Mouse (Mus musculus) CH12.LX (cell line): ENCODE results near the gene Gm38100.

ENCODE experiments used
- CTCF ChIP-seq, 2 experiments: IDR thresholded peaks in 1 of 2; conservative IDR thresholded peaks in 1 of 2; 2 replicates each; pipeline ENCODE4 v1.5.1; 2011 to 2012; ENCODE audit warnings: low read depth in 2 of 2, low read length in 2 of 2, improper control_type of control experiment in 1 of 2, inconsistent platforms in 1 of 2, mild to moderate bottlenecking in 1 of 2, moderate library complexity in 1 of 2
- ELF1 ChIP-seq: IDR thresholded peaks from 2 replicates; pipeline ENCODE4 v1.6.1; 2014; ENCODE audit warnings: low read depth, mild to moderate bottlenecking, inconsistent platforms, low read length, improper control_type of control experiment
- ETS1 ChIP-seq: conservative IDR thresholded peaks from 2 replicates; pipeline ENCODE4 v1.6.1; 2012; ENCODE audit warnings: low read depth, mild to moderate bottlenecking, inconsistent platforms, low read length, improper control_type of control experiment, moderate library complexity
- MXI1 ChIP-seq: IDR thresholded peaks from 2 replicates; pipeline ENCODE4 v1.6.1; 2011; ENCODE audit warnings: mild to moderate bottlenecking, low read depth, low read length, improper control_type of control experiment
- NRF1 ChIP-seq: IDR thresholded peaks from 2 replicates; pipeline ENCODE4 v1.6.1; 2014; ENCODE audit warnings: low read depth, mild to moderate bottlenecking, inconsistent platforms, low read length, improper control_type of control experiment, moderate library complexity

- no peak for TF ChIP-seq MXI1
- no peak for TF ChIP-seq ELF1
- TF ChIP-seq NRF1: no peak
- TF ChIP-seq CTCF (conservative IDR thresholded peaks at IDR 0.05 in 1 of 2, IDR thresholded peaks at IDR 0.05 in 1 of 2; ENCODE audit: low read depth in 2 of 2, low read length in 2 of 2): no peak
- TF ChIP-seq ETS1: no peak
Measured at GRCm38 (mm10) chr1:175950421-175950820, 30.3 kb downstream of the Gm38100 start.
